Mouse (Mus musculus) adrenal gland, postnatal 4 days (tissue): Measurements from ENCODE around the gene Osbp2. TPM values are rescaled to one million over a fixed set of nuclear protein-coding genes. Genes with fewer than 3 reads are reported as not detected.

ENCODE experiments used
- DNase-seq, 2 experiments: peaks; one replicate each; pipeline ENCODE4 v3.0.0; 2021 to 2022; ENCODE audit warnings: low spot score in 2 of 2, mixed read lengths in 2 of 2
- total RNA-seq, 2 experiments: library from RNA; stranded (reverse); gene quantifications; 2 replicates each; pipeline ENCODE4 v1.2.3; 2021

Osbp2 gene
- total RNA-seq, 2 experiments from 2014 or later, result 2.4 to 2.5 TPM

GRCm38 (mm10) chr11:3829736-3830135, 34.0 kb downstream of the Osbp2 start:
- DNase-seq, result no peak

- no peak for DNase-seq
These were observed 39.6 kb downstream of the Osbp2 start for GRCm38 (mm10) chr11:3824138-3824537.

GRCm38 (mm10) chr11:3823378-3823777, 40.3 kb downstream of the Osbp2 start:
- no peak for DNase-seq

- DNase-seq, result no peak
These were observed 45.5 kb downstream of the Osbp2 start for GRCm38 (mm10) chr11:3817986-3818758.

- no peak for DNase-seq
These were observed 47.8 kb downstream of the Osbp2 start for GRCm38 (mm10) chr11:3815951-3816350.

GRCm38 (mm10) chr11:3813340-3813739, 50.4 kb downstream of the Osbp2 start:
- DNase-seq, result no peak

GRCm38 (mm10) chr11:3808162-3808561, 55.5 kb downstream of the Osbp2 start:
- DNase-seq, result no peak

GRCm38 (mm10) chr11:3805362-3805761, 58.3 kb downstream of the Osbp2 start:
- no peak for DNase-seq

GRCm38 (mm10) chr11:3804639-3805038, 59.1 kb downstream of the Osbp2 start:
- DNase-seq, result no peak

- DNase-seq, result no peak
These were observed 61.6 kb downstream of the Osbp2 start for GRCm38 (mm10) chr11:3802057-3802456.

GRCm38 (mm10) chr11:3797631-3798215, 66.0 kb downstream of the Osbp2 start:
- DNase-seq, result no peak

- DNase-seq, result no peak
These were observed 73.0 kb downstream of the Osbp2 start for GRCm38 (mm10) chr11:3790736-3791135.

- no peak for DNase-seq
These were observed 73.8 kb downstream of the Osbp2 start for GRCm38 (mm10) chr11:3789919-3790318.

- peak; percentile 73 to 84 for DNase-seq
These were observed 77.1 kb downstream of the Osbp2 start for GRCm38 (mm10) chr11:3786564-3786963.

- no peak for DNase-seq
These were observed 88.4 kb downstream of the Osbp2 start for GRCm38 (mm10) chr11:3775263-3775644.

GRCm38 (mm10) chr11:3774463-3775262, 89.0 kb downstream of the Osbp2 start:
- peak in 1 of 2 experiments; percentile 36 for DNase-seq

- no peak for DNase-seq
These were observed 89.8 kb downstream of the Osbp2 start for GRCm38 (mm10) chr11:3773782-3774462.

- DNase-seq, result no peak
These were observed 90.6 kb downstream of the Osbp2 start for GRCm38 (mm10) chr11:3773136-3773535.

GRCm38 (mm10) chr11:3771348-3771747, 92.4 kb downstream of the Osbp2 start:
- DNase-seq, result no peak

- DNase-seq, result no peak
These were observed 95.9 kb downstream of the Osbp2 start for GRCm38 (mm10) chr11:3767830-3768229.

GRCm38 (mm10) chr11:3766964-3767363, 96.7 kb downstream of the Osbp2 start:
- no peak for DNase-seq
